Mouse (Mus musculus) bone marrow, adult 2 months (tissue): ENCODE data around the gene Mrpl27.

Experiments used
- CTCF ChIP-seq: fragments of 200-500 bp; IDR thresholded peaks from 2 replicates; pipeline ENCODE4 v1.5.1; 2011; ENCODE audit warnings: low read length, control low read depth; ENCODE audit not compliant: control insufficient read depth, insufficient read depth
- POLR2A ChIP-seq: fragments of 200-500 bp; IDR thresholded peaks from 2 replicates; pipeline ENCODE4 v1.6.1; 2011; ENCODE audit warnings: low read depth, mild to moderate bottlenecking, control low read depth, low read length, borderline replicate concordance; ENCODE audit not compliant: control insufficient read depth

DNA sequence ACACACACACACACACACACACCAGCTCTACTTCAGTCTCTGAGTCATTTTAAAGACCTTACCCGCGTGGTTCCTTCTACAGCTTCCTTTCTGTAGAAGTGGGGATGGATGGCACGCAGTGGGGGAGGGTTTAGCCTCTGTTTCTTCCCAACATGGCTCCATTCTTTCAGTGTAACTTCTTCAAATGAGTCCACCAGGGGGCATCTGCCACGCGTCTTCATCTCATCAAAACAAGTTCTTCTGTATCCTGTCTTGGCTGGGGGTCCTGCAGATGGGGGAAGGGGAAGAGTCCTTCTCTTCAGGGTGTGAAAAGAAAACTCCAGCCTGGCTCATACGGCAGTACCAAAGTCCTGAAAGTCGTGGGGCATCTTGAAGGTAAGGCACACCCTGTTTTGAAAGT, 50.5 kb downstream of the Mrpl27 start:
- TF ChIP-seq CTCF (no peak), POLR2A (no peak)
